Mouse (Mus musculus): ENCODE data around the gene Sesn1. TPM values are rescaled to one million over a fixed set of nuclear protein-coding genes. Genes with fewer than 3 reads are reported as not detected.
"Not testable (repeated sequence)": the region's sequence is repeated elsewhere in the genome, so short reads cannot be mapped to it uniquely, and the experiment has no call there.

Sesn1 gene
- total RNA-seq, 2 experiments from 2014 or later, result 47.1 to 51.7 TPM

GRCm38 (mm10) chr10:41930966-41931365 is 121.2 kb downstream of the Sesn1 start:
- no peak for DNase-seq

- peak; percentile 81 to 86 for DNase-seq
These were observed 122.2 kb downstream of the Sesn1 start for GRCm38 (mm10) chr10:41931962-41932361.

GRCm38 (mm10) chr10:41932943-41933342 is 123.2 kb downstream of the Sesn1 start:
- DNase-seq, result no peak

- no peak for DNase-seq
These were observed 123.8 kb downstream of the Sesn1 start for GRCm38 (mm10) chr10:41933536-41933935.

- peak; percentile 85 to 90 for DNase-seq
These were observed 125.1 kb downstream of the Sesn1 start for GRCm38 (mm10) chr10:41934633-41935475.

DNA sequence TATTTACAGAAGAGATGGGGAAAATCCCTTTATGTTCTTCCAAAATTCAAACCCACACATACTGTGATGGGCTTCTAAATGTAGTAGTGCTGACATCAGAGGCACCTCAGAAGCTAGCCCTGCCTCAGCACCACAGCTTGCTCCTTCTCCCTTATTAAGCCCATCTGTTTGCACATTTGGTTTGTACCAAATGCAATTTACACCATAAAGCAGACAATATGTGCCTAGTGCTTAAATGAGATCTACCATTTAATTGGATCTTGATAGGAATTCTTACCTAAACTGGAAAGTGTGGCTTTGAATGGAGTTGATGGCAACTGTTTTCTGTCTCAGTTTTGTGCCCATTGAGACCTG is 125.7 kb downstream of the Sesn1 start:
- peak; percentile 41 to 50 for DNase-seq

GRCm38 (mm10) chr10:41936100-41936499 is 126.4 kb downstream of the Sesn1 start:
- DNase-seq, result peak; percentile 62 to 67

GRCm38 (mm10) chr10:41937176-41937575 is 127.4 kb downstream of the Sesn1 start:
- no peak for DNase-seq

DNA sequence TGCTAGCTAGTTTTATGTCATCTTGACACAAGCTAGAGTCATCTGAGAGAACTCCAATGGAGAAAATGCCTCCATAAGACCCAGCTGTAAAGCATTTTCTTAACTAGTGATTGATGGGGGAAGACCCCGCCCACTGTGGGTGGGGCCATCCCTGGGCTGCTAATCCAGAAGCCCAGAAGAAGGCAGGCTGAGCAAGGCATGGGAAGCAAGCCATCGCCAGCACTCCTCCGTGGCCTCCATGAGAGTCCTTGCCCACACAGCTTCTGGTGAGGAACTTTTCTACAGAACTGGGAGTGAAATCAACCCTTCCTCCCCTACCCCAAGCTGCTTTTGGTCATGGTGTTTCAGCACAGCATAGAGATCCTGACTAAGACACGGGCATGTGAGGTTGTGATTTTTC is 129.4 kb downstream of the Sesn1 start:
- DNase-seq, result no peak

DNA sequence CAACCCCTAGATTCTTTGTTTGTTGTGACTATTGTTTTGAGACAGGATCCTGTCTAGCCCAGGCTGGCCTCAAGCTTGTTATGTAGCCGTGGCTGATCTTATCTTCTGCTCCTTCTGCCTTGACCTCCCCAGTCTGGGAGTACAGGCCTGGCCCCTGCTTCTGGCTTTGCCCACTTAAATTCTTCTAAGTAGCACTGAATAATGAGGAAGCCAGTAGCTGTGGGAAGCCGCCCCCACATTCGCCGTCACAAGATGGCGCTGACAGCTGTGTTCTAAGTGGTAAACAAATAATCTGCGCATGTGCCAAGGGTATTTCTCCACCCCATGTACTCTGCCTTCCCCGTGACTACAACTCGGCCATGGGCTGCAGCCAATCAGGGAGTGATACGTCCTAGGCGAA is 142.6 kb downstream of the Sesn1 start:
- not testable (repeated sequence) for DNase-seq

DNA sequence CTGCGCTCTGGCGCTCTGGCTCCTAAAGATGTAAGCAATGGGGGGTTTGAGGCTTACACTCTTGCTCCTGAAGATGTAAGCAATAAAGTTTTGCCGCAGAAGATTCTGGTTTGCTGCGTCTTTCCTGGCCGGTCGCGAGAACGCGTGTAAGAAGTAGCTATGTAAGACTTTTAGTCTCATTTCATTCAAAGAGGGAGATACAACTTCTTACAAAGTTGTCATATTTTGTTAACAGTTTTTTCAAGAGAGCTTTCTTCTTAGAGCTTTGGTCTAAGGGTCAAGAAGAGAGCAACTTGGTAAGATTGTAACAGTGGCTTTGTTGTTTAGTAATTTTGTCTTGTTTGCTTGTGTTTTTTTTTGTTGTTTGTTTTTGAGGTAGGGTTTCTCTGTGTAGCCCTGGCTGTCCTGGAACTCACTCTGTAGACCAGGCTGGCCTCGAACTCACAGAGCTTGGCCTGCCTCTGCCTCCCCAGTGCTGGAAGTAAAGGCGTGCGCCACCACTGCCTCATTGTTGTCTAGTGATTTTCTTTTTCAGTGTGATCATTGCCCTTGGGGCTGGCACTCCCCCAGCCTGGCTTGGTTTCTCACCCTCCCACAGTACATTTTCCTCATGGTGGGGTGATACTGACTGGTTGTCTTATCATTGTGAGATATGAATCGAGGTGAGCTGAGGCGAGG is 143.3 kb downstream of the Sesn1 start:
- DNase-seq, result no peak

- no peak for DNase-seq
These were observed 143.8 kb downstream of the Sesn1 start for GRCm38 (mm10) chr10:41953528-41953864.

GRCm38 (mm10) chr10:41957421-41958225 is 147.9 kb downstream of the Sesn1 start:
- DNase-seq, result no peak

Other genes with a start within 250 kb of the Sesn1 start
- under 1 TPM; 0.78 to 0.80 TPM for gene Ccdc162, start 93.3 kb upstream of the Sesn1 start, total RNA-seq (2021)
- gene Cep57l1, start 64 bp upstream of the Sesn1 start, total RNA-seq (2021), result 1 to 10 TPM; 7.0 to 7.9 TPM
- 1 to 10 TPM; 9.4 to 9.5 TPM for gene Armc2, start 208.5 kb downstream of the Sesn1 start, total RNA-seq (2021)